Mouse (Mus musculus) intestine, embryonic 15.5 days (tissue): ENCODE measurements around the gene Thap4. TPM values are rescaled to one million over a fixed set of nuclear protein-coding genes. Genes with fewer than 3 reads are reported as not detected.
A peak's percentile ranks its signal among the peaks of the same experiment; 100 is the strongest.
"Not testable (repeated sequence)": the region's sequence is repeated elsewhere in the genome, so short reads cannot be mapped to it uniquely, and the experiment has no call there.

Experiments
- ATAC-seq: fragments of 200-750 bp; cut with Nextera tagmentation; 2 replicates; pipeline ENCODE4 v1.8.0; 2017; ENCODE audit warnings: moderate TSS enrichment, moderate library complexity
- H3K27ac ChIP-seq: fragments of 300-500 bp; sonication (generic); 2 replicates; pipeline ENCODE4 v1.5.1; 2015; ENCODE audit warnings: mild to moderate bottlenecking, inconsistent platforms
- H3K27me3 ChIP-seq: fragments of 300-500 bp; sonication (generic); replicated peaks from 2 replicates; pipeline ENCODE4 v1.6.1; 2015; ENCODE audit warnings: inconsistent platforms
- H3K36me3 ChIP-seq: fragments of 300-500 bp; sonication (generic); 2 replicates; pipeline ENCODE4 v1.6.1; 2015; ENCODE audit warnings: inconsistent platforms
- H3K4me1 ChIP-seq: fragments of 300-500 bp; sonication (generic); replicated peaks from 2 replicates; pipeline ENCODE4 v1.6.1; 2015; ENCODE audit warnings: inconsistent platforms
- H3K4me2 ChIP-seq: fragments of 300-500 bp; sonication (generic); replicated peaks from 2 replicates; pipeline ENCODE4 v1.6.1; 2015; ENCODE audit warnings: mild to moderate bottlenecking, inconsistent platforms
- H3K4me3 ChIP-seq: fragments of 300-500 bp; sonication (generic); replicated peaks from 2 replicates; pipeline ENCODE4 v1.5.1; 2015; ENCODE audit warnings: inconsistent platforms
- H3K9ac ChIP-seq: fragments of 300-500 bp; sonication (generic); 2 replicates; pipeline ENCODE4 v1.6.1; 2015; ENCODE audit warnings: inconsistent platforms
- H3K9me3 ChIP-seq: fragments of 300-500 bp; sonication (generic); 2 replicates; pipeline ENCODE4 v1.6.1; 2016; ENCODE audit warnings: inconsistent platforms
- WGBS: fragments of 180-500 bp; shearing (Covaris S2); methylation state at CpG from one replicate; pipeline ENCODE4 v1.1.7; 2015; 5-methylcytosine and 5-hydroxymethylcytosine counted together
- polyA plus RNA-seq: library from polyadenylated mRNA; unstranded; fragments of >200 nt; fragmentation: Nextera tagmentation; extraction: Ambion mirVana; gene quantifications from 2 replicates; pipeline ENCODE4 v1.2.1, GENCODE M21; 2015

Thap4 gene
- polyA plus RNA-seq, 1 experiment from 2014 or later, result 70.9 TPM

GRCm38 (mm10) chr1:93764871-93765591, 10.4 kb upstream of the Thap4 start:
- Histone ChIP-seq H3K4me2 (no peak overlapping the region), H3K4me1 (no peaks in the 10 kb centered on the region), H3K4me3 (no peak overlapping the region), H3K9me3 (no peaks in the 10 kb centered on the region), H3K36me3 (no peaks in the 10 kb centered on the region), H3K9ac (no peak overlapping the region), H3K27me3 (no peaks in the 10 kb centered on the region), H3K27ac (no peak overlapping the region)
- WGBS, result 93% methylated on average over 9 of the region's 9 CpGs
- ATAC-seq, result no peak

DNA sequence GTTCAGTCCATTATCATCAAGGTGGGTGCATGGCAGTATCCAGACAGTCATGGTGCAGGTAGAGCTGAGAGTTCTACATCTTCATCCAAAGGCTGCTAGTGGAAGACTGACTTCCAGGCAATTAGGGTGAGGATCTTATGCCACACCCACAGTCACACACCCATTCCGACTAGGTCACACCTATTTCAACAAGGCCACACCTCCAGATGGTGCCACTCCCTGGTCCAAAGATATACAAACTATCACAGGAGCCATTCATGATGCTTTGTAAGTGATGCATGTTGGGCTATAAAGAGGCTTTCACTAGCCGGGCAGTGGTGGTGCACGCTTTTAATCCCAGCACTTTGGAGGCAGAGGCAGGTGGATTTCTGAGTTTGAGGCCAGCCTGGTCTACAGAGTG, 8.9 kb upstream of the Thap4 start:
- not testable (repeated sequence) for H3K9ac ChIP-seq, H3K9me3 ChIP-seq, H3K27ac ChIP-seq, H3K36me3 ChIP-seq, H3K27me3 ChIP-seq, ATAC-seq, H3K4me2 ChIP-seq, H3K4me3 ChIP-seq, H3K4me1 ChIP-seq
- WGBS, result 92% methylated on average over 3 of the region's 3 CpGs

- ATAC-seq, result no peak
- no peaks in the 10 kb centered on the region for H3K27me3 ChIP-seq
- H3K4me1 ChIP-seq, result no peaks in the 10 kb centered on the region; the same call in 1 of the 2 replicates
- H3K27ac ChIP-seq, result no peak overlapping the region
- H3K4me2 ChIP-seq, result no peak overlapping the region
- H3K4me3 ChIP-seq, result no peak overlapping the region
- no peaks in the 10 kb centered on the region for H3K9me3 ChIP-seq
- no peak overlapping the region for H3K9ac ChIP-seq
- no peaks in the 10 kb centered on the region for H3K36me3 ChIP-seq
- WGBS, result 97% methylated on average over 1 of the region's 1 CpGs
Measured at GRCm38 (mm10) chr1:93760076-93760475, 5.4 kb upstream of the Thap4 start.

- no peaks in the 10 kb centered on the region for H3K27me3 ChIP-seq
Measured at GRCm38 (mm10) chr1:93756154-93756553, 1.5 kb upstream of the Thap4 start.

DNA sequence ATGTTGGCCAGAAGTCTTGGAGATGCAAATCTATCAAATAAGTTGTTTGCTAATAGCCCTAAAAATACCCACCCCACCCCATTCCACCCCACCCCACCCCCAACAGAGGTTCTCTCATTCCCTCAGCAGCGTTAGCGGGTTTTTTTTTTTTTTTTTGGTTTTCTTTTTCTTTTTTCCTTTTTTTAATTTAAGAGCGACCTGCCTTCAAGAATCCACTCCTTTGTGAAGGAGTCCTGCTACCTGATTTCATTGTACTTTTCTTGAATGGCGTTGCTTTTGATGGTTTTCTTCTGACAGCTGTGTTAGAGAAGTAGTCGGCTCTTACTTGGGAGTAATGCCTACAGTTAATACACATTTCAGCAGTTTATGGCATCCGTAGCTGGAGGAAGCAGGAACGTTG, 954 bp upstream of the Thap4 start:
- H3K27me3 ChIP-seq, result no peaks in the 10 kb centered on the region
- no peak for ATAC-seq
- H3K4me3 ChIP-seq, result peak overlapping the region; percentile 97
- no peak overlapping the region for H3K27ac ChIP-seq
- H3K4me1 ChIP-seq, result no peaks in the 10 kb centered on the region; the same call in none of the 2 replicates
- no peaks in the 10 kb centered on the region for H3K36me3 ChIP-seq
- WGBS, result 19% methylated on average over 7 of the region's 7 CpGs
- peak overlapping the region; percentile 85 for H3K4me2 ChIP-seq
- H3K9ac ChIP-seq, result no peak overlapping the region; the same call in 1 of the 2 replicates
- H3K9me3 ChIP-seq, result no peaks in the 10 kb centered on the region

More at GRCm38 (mm10) chr1:93756154-93756553, 1.5 kb upstream of the Thap4 start:
- ATAC-seq, result no peak
- no peaks in the 10 kb centered on the region for H3K36me3 ChIP-seq
- no peak overlapping the region for H3K9ac ChIP-seq
- H3K4me3 ChIP-seq, result no peak overlapping the region
- no peak overlapping the region for H3K4me2 ChIP-seq
- H3K4me1 ChIP-seq, result no peaks in the 10 kb centered on the region; the same call in none of the 2 replicates
- H3K27ac ChIP-seq, result no peak overlapping the region
- H3K9me3 ChIP-seq, result no peaks in the 10 kb centered on the region

DNA sequence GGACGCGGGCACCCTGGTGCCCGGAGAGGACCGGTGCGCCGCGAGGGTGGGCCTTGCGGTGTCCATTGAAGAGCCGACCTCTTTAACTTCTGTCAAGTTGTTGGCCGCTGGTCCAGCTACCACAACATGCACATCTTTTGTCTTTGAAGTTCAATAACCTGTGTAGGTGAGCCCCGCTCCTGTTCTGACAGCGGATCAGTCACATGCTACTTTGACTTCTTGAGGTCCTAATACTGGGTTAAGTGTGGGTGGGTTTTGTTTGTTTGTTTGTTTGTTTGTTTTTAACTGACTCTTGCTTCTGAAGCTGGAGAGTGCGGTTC, 587 bp upstream of the Thap4 start:
- WGBS, result 0% methylated on average over 13 of the region's 13 CpGs
- H3K9me3 ChIP-seq, result no peaks in the 10 kb centered on the region

DNA sequence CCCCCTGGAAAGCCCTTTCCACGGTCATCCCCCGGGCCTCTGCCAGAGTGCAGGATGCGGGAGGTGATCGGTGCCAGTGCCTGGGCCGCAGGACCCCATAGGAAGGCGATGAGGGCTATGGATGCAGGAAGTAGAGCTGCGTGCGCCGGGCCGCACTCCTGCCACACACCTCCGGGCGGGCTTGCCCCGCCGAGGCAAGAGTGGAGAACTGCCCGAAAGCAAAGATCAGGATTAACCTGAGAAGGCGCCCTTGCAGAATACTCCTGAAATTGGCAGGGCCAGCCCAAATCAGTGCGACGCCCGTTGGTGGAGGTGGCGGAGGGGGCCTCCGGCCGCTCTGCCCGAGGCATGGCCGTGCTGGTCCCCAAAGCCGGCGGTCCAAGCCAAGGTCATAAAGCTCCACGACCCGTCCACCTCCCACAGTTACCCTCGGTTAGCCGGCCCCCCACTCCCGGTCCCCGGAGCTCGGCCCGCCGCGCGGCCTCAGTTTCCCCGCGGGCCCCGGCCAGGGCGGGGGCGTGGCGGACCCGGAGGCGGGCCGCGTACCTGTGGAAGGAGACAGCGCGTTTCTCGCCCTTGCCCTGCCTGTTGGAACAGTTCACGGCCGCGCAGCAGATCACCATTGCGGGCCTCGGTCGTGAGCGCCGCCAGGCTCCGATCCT, 622 bp downstream of the Thap4 start:
- H3K9ac ChIP-seq, result peak overlapping the region; percentile 71
- no peaks in the 10 kb centered on the region for H3K9me3 ChIP-seq
- peak overlapping the region; percentile 88 for H3K27ac ChIP-seq
- peaks cover 10% of the 10 kb centered on the region; the same call in 1 of the 2 replicates for H3K36me3 ChIP-seq
- peak overlapping the region; percentile 97 for H3K4me3 ChIP-seq
- no peaks in the 10 kb centered on the region; the same call in none of the 2 replicates for H3K4me1 ChIP-seq
- peak; percentile 62 for ATAC-seq
- H3K4me2 ChIP-seq, result peak overlapping the region; percentile 85
- H3K27me3 ChIP-seq, result no peaks in the 10 kb centered on the region
- under 1% methylated on average over 59 of the region's 59 CpGs for WGBS

More for the DNA sequence above, 587 bp upstream of the Thap4 start:
- peak overlapping the region; percentile 71 for H3K9ac ChIP-seq
- H3K27ac ChIP-seq, result peak overlapping the region; percentile 88
- peaks cover under 1% of the 10 kb centered on the region; the same call in 1 of the 2 replicates for H3K36me3 ChIP-seq
- no peaks in the 10 kb centered on the region for H3K27me3 ChIP-seq
- no peaks in the 10 kb centered on the region; the same call in none of the 2 replicates for H3K4me1 ChIP-seq
- H3K4me3 ChIP-seq, result peak overlapping the region; percentile 97
- H3K4me2 ChIP-seq, result peak overlapping the region; percentile 85
- no peak for ATAC-seq

- 87% methylated on average over 6 of the region's 6 CpGs for WGBS
- ATAC-seq, result no peak
Measured at GRCm38 (mm10) chr1:93751290-93751689, 3.4 kb downstream of the Thap4 start, which contains the start of gene Atg4b. Gene Atg4b, plus strand, starts transcription at chr1:93751500.

DNA sequence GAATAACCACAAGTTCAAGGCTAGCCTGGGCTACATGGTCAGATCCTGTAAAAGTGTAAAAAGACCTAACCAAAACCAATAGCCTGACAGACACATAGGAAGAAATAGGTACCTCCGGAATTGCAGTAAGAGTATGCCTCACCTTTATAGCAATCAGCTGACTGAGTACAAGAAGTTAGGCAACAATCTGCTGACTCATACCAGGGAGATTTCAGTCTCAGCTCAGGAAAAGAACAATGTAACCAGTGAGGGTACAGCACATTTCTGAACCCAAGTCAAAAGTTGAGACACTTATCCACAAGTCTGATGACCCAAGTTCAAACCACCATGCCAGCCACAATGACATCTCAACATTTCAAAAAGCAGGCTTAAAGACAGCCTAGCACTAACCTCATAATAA, 6.1 kb downstream of the Thap4 start:
- Histone ChIP-seq H3K36me3 (peaks cover 10% of the 10 kb centered on the region; the same call in 1 of the 2 replicates), H3K27me3 (no peaks in the 10 kb centered on the region), H3K4me1 (no peaks in the 10 kb centered on the region; the same call in 1 of the 2 replicates), H3K4me3 (no peak overlapping the region), H3K9ac (no peak overlapping the region), H3K4me2 (no peak overlapping the region), H3K27ac (no peak overlapping the region), H3K9me3 (no peaks in the 10 kb centered on the region)
- WGBS, result 83% methylated on average over 1 of the region's 1 CpGs
- peak; percentile 52; the same call in 1 of the 2 replicates for ATAC-seq

More at GRCm38 (mm10) chr1:93751290-93751689, 3.4 kb downstream of the Thap4 start, which contains the start of gene Atg4b:
- Histone ChIP-seq H3K27me3 (no peaks in the 10 kb centered on the region), H3K4me2 (no peak within 1 kb of the TSS), H3K36me3 (peaks cover 10% of the 10 kb centered on the region; the same call in 1 of the 2 replicates), H3K27ac (no peak within 1 kb of the TSS), H3K4me1 (no peaks in the 10 kb centered on the region; the same call in none of the 2 replicates), H3K9me3 (no peaks in the 10 kb centered on the region), H3K9ac (no peak within 1 kb of the TSS), H3K4me3 (no peak within 1 kb of the TSS)

DNA sequence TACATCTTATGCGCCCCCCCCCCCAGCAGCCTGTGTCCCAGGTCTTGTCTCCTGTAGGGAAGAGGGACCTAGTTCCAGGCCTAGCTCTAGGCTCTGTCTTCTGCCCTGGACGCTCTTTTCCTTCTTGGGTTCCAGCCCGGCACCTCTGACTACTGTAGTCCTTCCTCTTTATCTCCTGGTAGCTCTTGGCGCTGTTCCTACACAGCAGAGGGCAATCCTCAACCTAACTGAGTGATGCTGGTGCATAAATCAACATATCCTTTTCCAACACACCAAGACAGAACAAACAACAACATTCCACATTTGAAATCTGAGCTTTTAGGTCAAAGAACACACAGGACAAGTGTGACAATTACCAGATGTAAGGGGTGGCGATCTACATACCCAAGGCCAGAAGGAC, 8.5 kb downstream of the Thap4 start:
- H3K4me3 ChIP-seq, result no peak overlapping the region
- H3K27ac ChIP-seq, result no peak overlapping the region
- no peak overlapping the region for H3K4me2 ChIP-seq
- H3K4me1 ChIP-seq, result no peaks in the 10 kb centered on the region
- no peak overlapping the region for H3K9ac ChIP-seq
- WGBS, result 83% methylated on average over 5 of the region's 5 CpGs
- H3K27me3 ChIP-seq, result no peaks in the 10 kb centered on the region
- no peak for ATAC-seq
- H3K9me3 ChIP-seq, result no peaks in the 10 kb centered on the region
- H3K36me3 ChIP-seq, result peaks cover 10% of the 10 kb centered on the region; the same call in 1 of the 2 replicates

GRCm38 (mm10) chr1:93742910-93743309, 11.8 kb downstream of the Thap4 start:
- H3K27me3 ChIP-seq, result no peaks in the 10 kb centered on the region
- H3K9me3 ChIP-seq, result no peaks in the 10 kb centered on the region
- H3K27ac ChIP-seq, result no peak overlapping the region
- H3K4me2 ChIP-seq, result no peak overlapping the region
- H3K4me3 ChIP-seq, result no peak overlapping the region
- H3K9ac ChIP-seq, result no peak overlapping the region
- H3K4me1 ChIP-seq, result no peaks in the 10 kb centered on the region
- H3K36me3 ChIP-seq, result no peaks in the 10 kb centered on the region
- no peak for ATAC-seq

GRCm38 (mm10) chr1:93741987-93742386, 12.7 kb downstream of the Thap4 start:
- Histone ChIP-seq H3K9ac (no peak overlapping the region), H3K4me3 (no peak overlapping the region), H3K27ac (no peak overlapping the region), H3K9me3 (no peaks in the 10 kb centered on the region), H3K27me3 (no peaks in the 10 kb centered on the region), H3K4me1 (no peaks in the 10 kb centered on the region), H3K36me3 (no peaks in the 10 kb centered on the region), H3K4me2 (no peak overlapping the region)
- 58% methylated on average over 4 of the region's 4 CpGs for WGBS
- no peak for ATAC-seq
